Mouse (Mus musculus) embryonic fibroblast, embryonic 13.5 days (primary cell): Measurements from ENCODE around the gene Nme3. TPM values are rescaled to one million over a fixed set of nuclear protein-coding genes. Genes with fewer than 3 reads are reported as not detected.

ENCODE experiments used
- H3K27ac ChIP-seq: 2 replicates; pipeline ENCODE4 v1.5.1; 2012; ENCODE audit warnings: low read length, control low read depth, inconsistent platforms; ENCODE audit not compliant: insufficient read depth
- H3K4me1 ChIP-seq: 2 replicates; pipeline ENCODE4 v1.6.1; 2011; ENCODE audit warnings: low read length; ENCODE audit not compliant: control insufficient read depth, insufficient read depth
- H3K4me3 ChIP-seq: 2 replicates; pipeline ENCODE4 v1.5.1; 2011; ENCODE audit warnings: mild to moderate bottlenecking, control low read depth, low read length; ENCODE audit not compliant: insufficient read depth
- CTCF ChIP-seq: IDR thresholded peaks from 2 replicates; pipeline ENCODE4 v1.5.1; 2011; ENCODE audit warnings: mild to moderate bottlenecking, control low read depth, low read length, moderate library complexity, borderline replicate concordance; ENCODE audit not compliant: insufficient read depth
- POLR2A ChIP-seq: IDR thresholded peaks from 2 replicates; pipeline ENCODE4 v1.6.1; 2011; ENCODE audit warnings: low read depth, mild to moderate bottlenecking, control low read depth, low read length, moderate library complexity
- polyA plus RNA-seq: library from polyadenylated mRNA; stranded (reverse); fragments of >200 nt; gene quantifications from 2 replicates; pipeline ENCODE4 v1.2.4, GENCODE M21; 2011; ENCODE audit warnings: low read depth; ENCODE audit not compliant: missing spikeins, insufficient read length

Gene Nme3
- polyA plus RNA-seq, 1 experiment, result 4.7 TPM

GRCm38 (mm10) chr17:24897600-24897999 lies 1.3 kb downstream of the Nme3 start:
- Histone ChIP-seq H3K4me3 (no peak overlapping the region), H3K27ac (no peak overlapping the region), H3K4me1 (peaks cover 5% of the 10 kb centered on the region)
- TF ChIP-seq CTCF (no peak), POLR2A (no peak)

DNA sequence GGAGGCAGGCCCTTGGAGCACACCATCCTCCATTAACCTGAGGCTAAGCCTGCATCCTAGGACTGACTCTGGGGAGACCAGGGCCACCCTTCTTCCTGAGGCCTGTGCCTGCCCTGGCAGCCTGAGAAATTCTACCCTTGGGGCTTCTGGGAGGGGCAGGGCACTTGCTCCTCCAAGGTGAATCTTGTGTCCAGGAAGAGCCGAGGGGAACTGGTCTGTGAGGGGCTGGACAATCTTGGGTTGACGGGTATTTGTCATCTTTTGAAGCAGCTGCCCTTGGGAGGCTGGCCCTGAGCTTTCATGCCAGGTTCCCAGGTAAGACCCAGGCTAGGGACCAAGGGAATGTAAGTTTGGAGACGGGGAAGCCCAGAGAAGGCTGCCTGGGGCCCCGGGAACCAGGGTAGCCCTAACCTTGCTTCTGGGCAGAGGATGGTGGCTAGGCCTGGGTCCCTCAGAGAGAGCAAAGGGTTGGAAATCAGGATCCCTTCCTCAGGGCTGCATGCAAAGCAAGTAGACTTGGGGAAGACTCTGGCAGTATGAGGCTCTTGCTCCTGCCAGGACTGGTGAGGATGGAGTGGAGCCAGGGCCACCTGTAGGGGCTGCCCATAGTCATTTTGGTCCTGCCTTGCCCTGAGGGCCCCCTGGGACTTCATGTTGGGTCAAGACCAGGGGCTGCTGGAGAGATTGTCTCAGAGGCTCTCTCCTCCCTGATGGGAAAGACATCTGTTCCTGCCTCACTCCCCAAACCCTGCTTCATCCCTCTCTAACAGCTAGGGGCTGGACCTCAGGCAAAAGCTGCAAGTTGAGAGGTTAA lies 1.9 kb downstream of the Nme3 start:
- H3K27ac ChIP-seq, result no peak overlapping the region
- no peak overlapping the region for H3K4me3 ChIP-seq
- no peak for TF ChIP-seq CTCF
- peaks cover 5% of the 10 kb centered on the region for H3K4me1 ChIP-seq

GRCm38 (mm10) chr17:24899153-24899552 lies 2.9 kb downstream of the Nme3 start:
- no peak overlapping the region for H3K4me3 ChIP-seq

DNA sequence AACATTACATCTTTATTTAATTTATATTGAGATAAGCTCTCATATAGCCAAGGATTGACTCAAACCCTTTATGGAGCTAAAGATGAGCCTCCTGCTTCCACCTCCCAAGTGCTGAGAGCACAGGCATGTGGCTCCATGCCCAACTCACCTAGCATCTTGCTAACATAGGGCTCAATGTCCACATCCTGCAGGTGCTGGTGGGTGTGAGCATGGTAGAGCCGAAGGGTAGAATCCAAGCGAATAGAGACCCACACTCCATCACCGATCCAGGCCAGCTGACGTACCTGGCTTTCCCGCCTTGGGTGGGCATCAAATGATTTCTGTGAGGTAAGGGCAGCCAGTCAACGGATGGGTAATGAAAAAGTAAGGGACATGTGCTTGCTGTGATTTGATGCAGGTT lies 3.7 kb downstream of the Nme3 start:
- Histone ChIP-seq H3K4me1 (peaks cover 5% of the 10 kb centered on the region), H3K4me3 (no peak overlapping the region), H3K27ac (no peak overlapping the region)
- TF ChIP-seq CTCF (no peak), POLR2A (no peak)

More at GRCm38 (mm10) chr17:24899153-24899552, 2.9 kb downstream of the Nme3 start:
- H3K4me1 ChIP-seq, result peaks cover 5% of the 10 kb centered on the region
- no peak overlapping the region for H3K27ac ChIP-seq
- TF ChIP-seq CTCF, result no peak
- TF ChIP-seq POLR2A, result no peak

DNA sequence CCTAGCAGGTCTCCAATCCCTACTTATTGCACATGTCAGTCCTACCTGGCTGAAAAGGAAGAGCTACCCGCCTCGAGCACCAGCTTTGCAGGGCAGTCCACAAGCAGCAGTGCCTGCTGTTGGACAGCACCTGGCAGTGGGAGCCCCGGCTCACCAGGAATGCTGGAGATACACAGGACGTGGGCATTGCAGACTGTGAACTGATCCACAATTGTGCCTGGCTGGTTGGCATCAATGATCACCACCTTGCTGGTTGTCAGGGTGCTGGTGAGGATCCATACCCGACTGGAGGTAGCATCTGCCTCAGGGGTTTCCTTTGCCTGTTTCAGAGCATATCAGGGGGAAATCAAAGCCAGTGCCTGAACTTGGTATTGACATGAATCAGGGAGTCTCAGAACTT lies 5.8 kb downstream of the Nme3 start:
- no peak overlapping the region for H3K4me3 ChIP-seq
- peaks cover 2% of the 10 kb centered on the region for H3K4me1 ChIP-seq
- TF ChIP-seq CTCF, result no peak
- TF ChIP-seq POLR2A, result no peak
- H3K27ac ChIP-seq, result no peak overlapping the region

GRCm38 (mm10) chr17:24902671-24903474 lies 6.6 kb downstream of the Nme3 start:
- Histone ChIP-seq H3K4me1 (no peaks in the 10 kb centered on the region), H3K4me3 (no peak overlapping the region), H3K27ac (no peak overlapping the region)
- TF ChIP-seq POLR2A, result no peak
- TF ChIP-seq CTCF, result peak; percentile 26; the same call in 1 of the 2 replicates

GRCm38 (mm10) chr17:24903767-24904166 lies 7.5 kb downstream of the Nme3 start:
- TF ChIP-seq CTCF, result no peak
- no peak for TF ChIP-seq POLR2A
- no peak overlapping the region for H3K27ac ChIP-seq
- H3K4me3 ChIP-seq, result no peak overlapping the region
- H3K4me1 ChIP-seq, result no peaks in the 10 kb centered on the region

GRCm38 (mm10) chr17:24907591-24907990 lies 11.3 kb downstream of the Nme3 start:
- TF ChIP-seq CTCF (no peak), POLR2A (no peak)
- Histone ChIP-seq H3K4me1 (no peaks in the 10 kb centered on the region), H3K4me3 (no peak overlapping the region), H3K27ac (no peak overlapping the region)

- H3K27ac ChIP-seq, result no peak overlapping the region
- no peaks in the 10 kb centered on the region for H3K4me1 ChIP-seq
- TF ChIP-seq POLR2A (no peak), CTCF (no peak)
- H3K4me3 ChIP-seq, result no peak overlapping the region
Observed at GRCm38 (mm10) chr17:24913984-24914383, 17.7 kb downstream of the Nme3 start.

DNA sequence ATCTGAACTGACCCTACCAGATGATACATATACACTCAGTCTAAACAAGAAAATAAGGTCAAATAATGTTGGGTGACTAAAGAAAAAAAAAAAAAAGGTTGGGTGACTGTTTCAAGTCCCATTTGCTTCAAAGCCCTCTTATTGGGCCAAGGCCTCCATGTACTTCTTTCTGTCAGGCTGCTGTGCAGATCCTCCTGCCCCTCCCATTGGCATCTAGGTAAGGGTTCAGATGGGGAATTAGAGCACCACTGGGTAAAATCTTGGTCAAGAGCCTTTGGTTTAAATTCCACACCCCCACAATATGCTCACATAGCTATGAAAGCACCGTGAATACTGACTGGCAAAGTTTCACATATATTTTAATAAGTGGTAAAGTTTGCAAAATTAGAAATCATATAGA lies 26.9 kb downstream of the Nme3 start:
- TF ChIP-seq POLR2A (no peak), CTCF (no peak)
- no peak overlapping the region for H3K4me3 ChIP-seq
- no peak overlapping the region for H3K27ac ChIP-seq
- no peaks in the 10 kb centered on the region for H3K4me1 ChIP-seq
